Mouse (Mus musculus): ENCODE data around the gene Gm48552. TPM values are rescaled to one million over a fixed set of nuclear protein-coding genes. Genes with fewer than 3 reads are reported as not detected.

The Gm48552 gene
- polyA plus RNA-seq, 1 experiment from 2014 or later: 0.31 TPM

- peak; percentile 80 for ATAC-seq
- TF ChIP-seq CTCF (IDR thresholded peaks at IDR 0.05; ENCODE audit: low read depth): no peak
- H3K27ac ChIP-seq (ENCODE audit: low read depth, low read length): no peak overlapping the region
- WGBS: 4% methylated on average over 17 of the region's 17 CpGs
- H3K4me2 ChIP-seq (replicated peaks; ENCODE audit: low read depth): peak overlapping the region; percentile 45
- 0 out of 2 replicates have a peak, but pooled peaks cover 4% of the 10 kb centered on the region for H3K4me1 ChIP-seq (replicated peaks; ENCODE audit: control insufficient read depth, insufficient read depth, low read length)
- no peaks in the 10 kb centered on the region for H3K36me3 ChIP-seq (ENCODE audit: control insufficient read depth, insufficient read depth)
- 0 out of 2 replicates have a peak, but pooled peaks cover 4% of the 10 kb centered on the region for H3K27me3 ChIP-seq (replicated peaks; ENCODE audit: control insufficient read depth, insufficient read depth, low read length)
- no peaks in the 10 kb centered on the region for H3K9me3 ChIP-seq (ENCODE audit: control insufficient read depth)
- peak overlapping the region; percentile 16; the same call in 1 of the 2 replicates for H3K4me3 ChIP-seq (ENCODE audit: low read depth, low read length)
- H3K9ac ChIP-seq (ENCODE audit: low read depth, low read length): no peak overlapping the region
Observed at GRCm38 (mm10) chr10:81432868-81433262, 44.1 kb downstream of the Gm48552 start.

GRCm38 (mm10) chr10:81433541-81434289, 44.9 kb downstream of the Gm48552 start:
- 77% methylated on average over 26 of the region's 26 CpGs for WGBS
- ATAC-seq: no peak
- H3K4me3 ChIP-seq (ENCODE audit: low read depth, low read length): no peak overlapping the region
- H3K9ac ChIP-seq (ENCODE audit: low read depth, low read length): no peak overlapping the region
- TF ChIP-seq CTCF (IDR thresholded peaks at IDR 0.05; ENCODE audit: low read depth): peak; percentile 43
- H3K4me2 ChIP-seq (replicated peaks; ENCODE audit: low read depth): no peak overlapping the region; the same call in 1 of the 2 replicates
- H3K4me1 ChIP-seq (replicated peaks; ENCODE audit: control insufficient read depth, insufficient read depth, low read length): 0 out of 2 replicates have a peak, but pooled peaks cover 4% of the 10 kb centered on the region
- H3K36me3 ChIP-seq (ENCODE audit: control insufficient read depth, insufficient read depth): no peaks in the 10 kb centered on the region
- no peaks in the 10 kb centered on the region for H3K9me3 ChIP-seq (ENCODE audit: control insufficient read depth)
- 0 out of 2 replicates have a peak, but pooled peaks cover 4% of the 10 kb centered on the region for H3K27me3 ChIP-seq (replicated peaks; ENCODE audit: control insufficient read depth, insufficient read depth, low read length)
- no peak overlapping the region for H3K27ac ChIP-seq (ENCODE audit: low read depth, low read length)

GRCm38 (mm10) chr10:81434361-81435263, 45.8 kb downstream of the Gm48552 start:
- Histone ChIP-seq H3K4me1 (replicated peaks; ENCODE audit: control insufficient read depth, insufficient read depth, low read length) (0 out of 2 replicates have a peak, but pooled peaks cover 4% of the 10 kb centered on the region), H3K36me3 (ENCODE audit: control insufficient read depth, insufficient read depth) (no peaks in the 10 kb centered on the region), H3K9me3 (ENCODE audit: control insufficient read depth) (no peaks in the 10 kb centered on the region), H3K9ac (ENCODE audit: low read depth, low read length) (no peak overlapping the region), H3K27ac (ENCODE audit: low read depth, low read length) (no peak overlapping the region), H3K27me3 (replicated peaks; ENCODE audit: control insufficient read depth, insufficient read depth, low read length) (0 out of 2 replicates have a peak, but pooled peaks cover 4% of the 10 kb centered on the region), H3K4me2 (replicated peaks; ENCODE audit: low read depth) (no peak overlapping the region), H3K4me3 (ENCODE audit: low read depth, low read length) (no peak overlapping the region)
- TF ChIP-seq CTCF (IDR thresholded peaks at IDR 0.05; ENCODE audit: low read depth): no peak
- 45% methylated on average over 15 of the region's 15 CpGs for WGBS
- no peak for ATAC-seq

GRCm38 (mm10) chr10:81435436-81435835, 46.6 kb downstream of the Gm48552 start:
- Histone ChIP-seq H3K4me1 (replicated peaks; ENCODE audit: control insufficient read depth, insufficient read depth, low read length) (0 out of 2 replicates have a peak, but pooled peaks cover 4% of the 10 kb centered on the region), H3K9ac (ENCODE audit: low read depth, low read length) (no peak overlapping the region), H3K4me2 (replicated peaks; ENCODE audit: low read depth) (no peak overlapping the region), H3K4me3 (ENCODE audit: low read depth, low read length) (no peak overlapping the region), H3K36me3 (ENCODE audit: control insufficient read depth, insufficient read depth) (no peaks in the 10 kb centered on the region), H3K9me3 (ENCODE audit: control insufficient read depth) (no peaks in the 10 kb centered on the region), H3K27ac (ENCODE audit: low read depth, low read length) (no peak overlapping the region), H3K27me3 (replicated peaks; ENCODE audit: control insufficient read depth, insufficient read depth, low read length) (0 out of 2 replicates have a peak, but pooled peaks cover 4% of the 10 kb centered on the region)
- 66% methylated on average over 3 of the region's 3 CpGs for WGBS
- no peak for ATAC-seq
- no peak for TF ChIP-seq CTCF (IDR thresholded peaks at IDR 0.05; ENCODE audit: low read depth)

Small RNAs within 50 kb of the gene (microRNA-seq; reads per million reads assigned to microRNA genes)
- gene Mir1191b (1.1 reads per million), gene Mir6913 (not detected)

Other genes with a start within 250 kb of the Gm48552 start
- gene Pias4, start 221.1 kb upstream of the Gm48552 start, polyA plus RNA-seq (2015; fragmentation: Nextera tagmentation; extraction: Ambion mirVana): 32.8 and 36.5 TPM in 2 replicates
- gene Eef2, start 212.4 kb upstream of the Gm48552 start, polyA plus RNA-seq (2015; fragmentation: Nextera tagmentation; extraction: Ambion mirVana): 286 and 316 TPM in 2 replicates
- 50.5 and 53.4 TPM in 2 replicates for gene Dapk3, start 206.0 kb upstream of the Gm48552 start, polyA plus RNA-seq (2015; fragmentation: Nextera tagmentation; extraction: Ambion mirVana)
- 0.12 TPM in 2 replicates for gene 4930442H23Rik, start 205.2 kb upstream of the Gm48552 start, polyA plus RNA-seq (2015; fragmentation: Nextera tagmentation; extraction: Ambion mirVana)
- gene Nmrk2, start 187.0 kb upstream of the Gm48552 start, polyA plus RNA-seq (2015; fragmentation: Nextera tagmentation; extraction: Ambion mirVana): 0.08 and 0.10 TPM in 2 replicates
- 0.90 and 1.1 TPM in 2 replicates for gene Atcay, start 158.2 kb upstream of the Gm48552 start, polyA plus RNA-seq (2015; fragmentation: Nextera tagmentation; extraction: Ambion mirVana)
- gene Zfr2, start 155.8 kb upstream of the Gm48552 start, polyA plus RNA-seq (2015; fragmentation: Nextera tagmentation; extraction: Ambion mirVana): 3.2 and 3.4 TPM in 2 replicates
- gene Matk, start 136.1 kb upstream of the Gm48552 start, polyA plus RNA-seq (2015; fragmentation: Nextera tagmentation; extraction: Ambion mirVana): 0.66 and 1.2 TPM in 2 replicates
- gene Mrpl54, start 122.1 kb upstream of the Gm48552 start, polyA plus RNA-seq (2015; fragmentation: Nextera tagmentation; extraction: Ambion mirVana): 268 and 287 TPM in 2 replicates
- gene Apba3, start 122.0 kb upstream of the Gm48552 start, polyA plus RNA-seq (2015; fragmentation: Nextera tagmentation; extraction: Ambion mirVana): 75.2 and 75.4 TPM in 2 replicates
- gene Tjp3, start 97.4 kb upstream of the Gm48552 start, polyA plus RNA-seq (2015; fragmentation: Nextera tagmentation; extraction: Ambion mirVana): 43.2 and 43.4 TPM in 2 replicates
- gene Pip5k1c, start 96.0 kb upstream of the Gm48552 start, polyA plus RNA-seq (2015; fragmentation: Nextera tagmentation; extraction: Ambion mirVana): 27.2 and 27.6 TPM in 2 replicates
- gene Cactin, start 67.9 kb upstream of the Gm48552 start, polyA plus RNA-seq (2015; fragmentation: Nextera tagmentation; extraction: Ambion mirVana): 14.7 and 15.0 TPM in 2 replicates
- gene Tbxa2r, start 60.3 kb upstream of the Gm48552 start, polyA plus RNA-seq (2015; fragmentation: Nextera tagmentation; extraction: Ambion mirVana): 9.8 and 10.7 TPM in 2 replicates
- gene Gipc3, start 45.7 kb upstream of the Gm48552 start, polyA plus RNA-seq (2015; fragmentation: Nextera tagmentation; extraction: Ambion mirVana): 0.04 and 0.08 TPM in 2 replicates
- 99.8 and 111 TPM in 2 replicates for gene Hmg20b, start 38.5 kb upstream of the Gm48552 start, polyA plus RNA-seq (2015; fragmentation: Nextera tagmentation; extraction: Ambion mirVana)
- 29.6 and 32.8 TPM in 2 replicates for gene Mfsd12, start 31.5 kb upstream of the Gm48552 start, polyA plus RNA-seq (2015; fragmentation: Nextera tagmentation; extraction: Ambion mirVana)
- 0.85 and 1.5 TPM in 2 replicates for gene 4930404N11Rik, start 23.2 kb upstream of the Gm48552 start, polyA plus RNA-seq (2015; fragmentation: Nextera tagmentation; extraction: Ambion mirVana)
- gene Fzr1, start 10.5 kb upstream of the Gm48552 start, polyA plus RNA-seq (2015; fragmentation: Nextera tagmentation; extraction: Ambion mirVana): 40.8 and 45.2 TPM in 2 replicates
- 54.0 and 59.4 TPM in 2 replicates for gene Dohh, start 4.6 kb upstream of the Gm48552 start, polyA plus RNA-seq (2015; fragmentation: Nextera tagmentation; extraction: Ambion mirVana)
- gene Gm48551, start 4.5 kb upstream of the Gm48552 start, polyA plus RNA-seq (2015; fragmentation: Nextera tagmentation; extraction: Ambion mirVana): 0.76 and 1.1 TPM in 2 replicates
- 1,233 and 1,333 TPM in 2 replicates for gene Smim24, start 4.0 kb downstream of the Gm48552 start, polyA plus RNA-seq (2015; fragmentation: Nextera tagmentation; extraction: Ambion mirVana)
- gene Nfic, start 66.6 kb downstream of the Gm48552 start, polyA plus RNA-seq (2015; fragmentation: Nextera tagmentation; extraction: Ambion mirVana): 29.2 and 35.1 TPM in 2 replicates
- 0.76 and 1.0 TPM in 2 replicates for gene Celf5, start 93.7 kb downstream of the Gm48552 start, polyA plus RNA-seq (2015; fragmentation: Nextera tagmentation; extraction: Ambion mirVana)
- 58.6 and 61.1 TPM in 2 replicates for gene Ncln, start 107.4 kb downstream of the Gm48552 start, polyA plus RNA-seq (2015; fragmentation: Nextera tagmentation; extraction: Ambion mirVana)
- 0.50 and 0.74 TPM in 2 replicates for gene S1pr4, start 111.1 kb downstream of the Gm48552 start, polyA plus RNA-seq (2015; fragmentation: Nextera tagmentation; extraction: Ambion mirVana)
- gene Gna15, start 135.2 kb downstream of the Gm48552 start, polyA plus RNA-seq (2015; fragmentation: Nextera tagmentation; extraction: Ambion mirVana): 0.64 and 0.78 TPM in 2 replicates
- gene Gna11, start 156.2 kb downstream of the Gm48552 start, polyA plus RNA-seq (2015; fragmentation: Nextera tagmentation; extraction: Ambion mirVana): 188 and 195 TPM in 2 replicates
- gene Aes, start 170.5 kb downstream of the Gm48552 start, polyA plus RNA-seq (2015; fragmentation: Nextera tagmentation; extraction: Ambion mirVana): 528 and 536 TPM in 2 replicates
- gene Tle2, start 185.6 kb downstream of the Gm48552 start, polyA plus RNA-seq (2015; fragmentation: Nextera tagmentation; extraction: Ambion mirVana): 3.0 and 5.2 TPM in 2 replicates
- gene Tle6, start 212.1 kb downstream of the Gm48552 start, polyA plus RNA-seq (2015; fragmentation: Nextera tagmentation; extraction: Ambion mirVana): 3.9 and 4.2 TPM in 2 replicates
- gene BC025920, start 217.3 kb downstream of the Gm48552 start, polyA plus RNA-seq (2015; fragmentation: Nextera tagmentation; extraction: Ambion mirVana): 0.18 and 0.20 TPM in 2 replicates
- gene Sirt6, start 238.8 kb downstream of the Gm48552 start, polyA plus RNA-seq (2015; fragmentation: Nextera tagmentation; extraction: Ambion mirVana): 13.5 and 13.9 TPM in 2 replicates
- 3.5 and 4.2 TPM in 2 replicates for gene Ankrd24, start 239.5 kb downstream of the Gm48552 start, polyA plus RNA-seq (2015; fragmentation: Nextera tagmentation; extraction: Ambion mirVana)

All from intestine, postnatal 0 days (tissue).